Mouse (Mus musculus): ENCODE data around the gene Aggf1. TPM values are rescaled to one million over a fixed set of nuclear protein-coding genes. Genes with fewer than 3 reads are reported as not detected.

Gene Aggf1
- polyA plus RNA-seq, 2 experiments: 13.0 to 14.9 TPM

- peak overlapping the region; percentile 68 for H3K27ac ChIP-seq
- peaks cover 6% of the 10 kb centered on the region for H3K36me3 ChIP-seq (replicated peaks; ENCODE audit: control insufficient read depth, insufficient read depth, low read depth)
- no peaks in the 10 kb centered on the region for H3K27me3 ChIP-seq (ENCODE audit: control insufficient read depth, insufficient read depth, low read length)
- peak overlapping the region; percentile 95 for H3K9ac ChIP-seq (replicated peaks)
- H3K4me2 ChIP-seq (ENCODE audit: low read depth): peak overlapping the region; percentile 94
- DNase-seq (ENCODE audit: low read depth in 3 of 3, low spot score in 3 of 3): no peak
- peak overlapping the region; percentile 92 to 94 for H3K4me3 ChIP-seq (ENCODE audit: insufficient read depth in 1 of 2, low read depth in 2 of 2, low read length in 2 of 2)
- 28% methylated on average over 6 of the region's 6 CpGs for WGBS (ENCODE audit: insufficient replicate concordance)
- peaks cover 11 to 13% of the 10 kb centered on the region in 2 experiments for H3K4me1 ChIP-seq (replicated peaks; ENCODE audit: control insufficient read depth in 2 of 2, insufficient read depth in 2 of 2, low read length in 1 of 2)
- H3K9me3 ChIP-seq (ENCODE audit: control insufficient read depth, low read length): no peaks in the 10 kb centered on the region
- ATAC-seq (ENCODE audit: insufficient read depth): peak; percentile 17; the same call in 1 of the 2 replicates
- TF ChIP-seq CTCF (IDR thresholded peaks at IDR 0.05; ENCODE audit: low read depth) (no peak), EP300 (IDR thresholded peaks at IDR 0.05; ENCODE audit: low read depth) (no peak)
Measured at GRCm38 (mm10) chr13:95375554-95375914, 382 bp upstream of the Aggf1 start.

DNA sequence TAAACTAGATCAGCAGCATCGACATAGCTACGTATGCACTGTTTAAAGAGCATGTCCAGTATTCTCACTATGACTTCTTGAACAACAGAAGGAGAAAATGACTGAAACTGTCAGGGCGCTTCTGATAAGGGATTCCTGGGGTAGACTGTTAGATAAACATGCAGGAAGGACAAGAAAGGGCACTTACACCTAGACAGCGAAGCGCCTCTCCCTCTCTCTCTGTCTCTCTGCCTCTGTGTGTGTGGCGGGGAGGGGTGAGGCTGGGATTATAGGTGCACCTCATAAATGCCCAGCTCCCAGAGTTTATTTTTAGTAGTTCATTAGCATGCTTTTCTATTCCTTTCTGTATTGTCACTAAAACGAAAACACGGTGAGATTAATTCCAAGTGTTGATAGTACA, 8.8 kb downstream of the Aggf1 start:
- Histone ChIP-seq H3K27ac (no peak overlapping the region), H3K4me2 (ENCODE audit: low read depth) (peak overlapping the region; percentile 13), H3K4me3 (ENCODE audit: insufficient read depth in 1 of 2, low read depth in 2 of 2, low read length in 2 of 2) (no peak overlapping the region), H3K9ac (replicated peaks) (no peak overlapping the region), H3K4me1 (replicated peaks; ENCODE audit: control insufficient read depth in 2 of 2, insufficient read depth in 2 of 2, low read length in 1 of 2) (peaks cover 4 to 7% of the 10 kb centered on the region in 2 experiments; a peak in 3 of 4 replicates), H3K9me3 (ENCODE audit: control insufficient read depth, low read length) (no peaks in the 10 kb centered on the region), H3K36me3 (replicated peaks; ENCODE audit: control insufficient read depth, insufficient read depth, low read depth) (peaks cover 62% of the 10 kb centered on the region), H3K27me3 (ENCODE audit: control insufficient read depth, insufficient read depth, low read length) (no peaks in the 10 kb centered on the region)
- TF ChIP-seq CTCF (IDR thresholded peaks at IDR 0.05; ENCODE audit: low read depth) (no peak), EP300 (IDR thresholded peaks at IDR 0.05; ENCODE audit: low read depth) (peak; percentile 43; the same call in 1 of the 2 replicates)
- WGBS (ENCODE audit: insufficient replicate concordance): 37% methylated on average over 8 of the region's 8 CpGs
- peak; percentile 79 for ATAC-seq (ENCODE audit: insufficient read depth)
- DNase-seq (ENCODE audit: low read depth in 3 of 3, low spot score in 3 of 3): peak in 1 of 3 experiments; percentile 28

GRCm38 (mm10) chr13:95363440-95363839, 11.7 kb downstream of the Aggf1 start:
- 76% methylated on average over 4 of the region's 4 CpGs for WGBS (ENCODE audit: insufficient replicate concordance)
- H3K9me3 ChIP-seq (ENCODE audit: control insufficient read depth, low read length): no peaks in the 10 kb centered on the region
- DNase-seq (ENCODE audit: low read depth in 3 of 3, low spot score in 3 of 3) (no peak), ATAC-seq (ENCODE audit: insufficient read depth) (no peak)
- H3K4me3 ChIP-seq (ENCODE audit: insufficient read depth in 1 of 2, low read depth in 2 of 2, low read length in 2 of 2): no peak overlapping the region
- no peak overlapping the region for H3K4me2 ChIP-seq (ENCODE audit: low read depth)
- TF ChIP-seq EP300 (IDR thresholded peaks at IDR 0.05; ENCODE audit: low read depth) (no peak), CTCF (IDR thresholded peaks at IDR 0.05; ENCODE audit: low read depth) (no peak)
- no peak overlapping the region for H3K9ac ChIP-seq (replicated peaks)
- peaks cover 61% of the 10 kb centered on the region for H3K36me3 ChIP-seq (replicated peaks; ENCODE audit: control insufficient read depth, insufficient read depth, low read depth)
- no peak overlapping the region for H3K27ac ChIP-seq
- no peaks in the 10 kb centered on the region for H3K27me3 ChIP-seq (ENCODE audit: control insufficient read depth, insufficient read depth, low read length)
- peaks cover 4 to 7% of the 10 kb centered on the region in 2 experiments; a peak in 3 of 4 replicates for H3K4me1 ChIP-seq (replicated peaks; ENCODE audit: control insufficient read depth in 2 of 2, insufficient read depth in 2 of 2, low read length in 1 of 2)

DNA sequence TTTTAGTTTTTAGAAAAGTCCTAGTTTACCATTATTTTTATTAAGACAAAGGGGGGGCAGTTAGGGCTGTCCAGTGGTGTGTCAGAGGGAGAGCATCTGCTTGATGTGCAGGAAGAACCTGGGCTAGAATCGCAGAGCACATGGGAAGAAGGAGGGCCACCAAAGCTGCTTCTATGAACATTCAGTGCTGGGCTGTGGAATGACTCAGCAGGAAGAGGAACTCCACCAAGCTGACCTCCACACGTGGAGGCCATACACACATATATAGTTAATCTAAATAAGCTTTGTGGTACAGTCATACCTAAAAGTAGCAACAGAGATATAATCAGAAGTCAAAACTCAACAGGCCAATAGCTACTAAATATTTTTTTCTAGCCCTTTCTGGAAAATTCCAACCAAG, 16.9 kb downstream of the Aggf1 start:
- Histone ChIP-seq H3K4me3 (ENCODE audit: insufficient read depth in 1 of 2, low read depth in 2 of 2, low read length in 2 of 2) (no peak overlapping the region), H3K4me1 (replicated peaks; ENCODE audit: control insufficient read depth in 2 of 2, insufficient read depth in 2 of 2, low read length in 1 of 2) (no peaks in the 10 kb centered on the region), H3K9ac (replicated peaks) (no peak overlapping the region), H3K27me3 (ENCODE audit: control insufficient read depth, insufficient read depth, low read length) (no peaks in the 10 kb centered on the region), H3K4me2 (ENCODE audit: low read depth) (no peak overlapping the region), H3K36me3 (replicated peaks; ENCODE audit: control insufficient read depth, insufficient read depth, low read depth) (peaks cover 74% of the 10 kb centered on the region), H3K27ac (no peak overlapping the region), H3K9me3 (ENCODE audit: control insufficient read depth, low read length) (no peaks in the 10 kb centered on the region)
- DNase-seq (ENCODE audit: low read depth in 3 of 3, low spot score in 3 of 3) (no peak), ATAC-seq (ENCODE audit: insufficient read depth) (no peak)
- TF ChIP-seq CTCF (IDR thresholded peaks at IDR 0.05; ENCODE audit: low read depth) (no peak), EP300 (IDR thresholded peaks at IDR 0.05; ENCODE audit: low read depth) (no peak)
- 33% methylated on average over 2 of the region's 2 CpGs for WGBS (ENCODE audit: insufficient replicate concordance)

DNA sequence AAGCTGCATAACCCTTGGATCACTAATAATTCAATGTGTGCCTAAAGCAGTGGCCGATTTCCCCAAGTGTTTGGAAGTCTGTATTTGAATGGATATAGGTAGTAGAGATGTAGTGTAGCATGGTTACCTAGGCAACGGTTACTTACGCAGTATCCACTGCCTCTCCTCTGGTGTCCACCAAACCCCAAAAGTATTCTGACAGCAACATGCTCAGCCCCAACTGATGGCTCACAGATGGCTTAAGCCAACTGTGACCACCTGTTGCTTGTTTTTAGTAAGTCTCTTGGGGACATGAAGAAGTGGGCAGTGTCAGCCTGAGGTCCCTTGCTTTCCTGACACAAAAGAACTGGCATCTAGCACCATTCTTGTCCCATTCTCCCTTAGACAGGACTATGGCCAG, 26.7 kb downstream of the Aggf1 start:
- Histone ChIP-seq H3K9ac (replicated peaks) (no peak overlapping the region), H3K36me3 (replicated peaks; ENCODE audit: control insufficient read depth, insufficient read depth, low read depth) (peaks cover 29% of the 10 kb centered on the region), H3K4me1 (replicated peaks; ENCODE audit: control insufficient read depth in 2 of 2, insufficient read depth in 2 of 2, low read length in 1 of 2) (no peaks in the 10 kb centered on the region), H3K4me3 (ENCODE audit: insufficient read depth in 1 of 2, low read depth in 2 of 2, low read length in 2 of 2) (no peak overlapping the region), H3K4me2 (ENCODE audit: low read depth) (no peak overlapping the region), H3K27me3 (ENCODE audit: control insufficient read depth, insufficient read depth, low read length) (no peaks in the 10 kb centered on the region), H3K27ac (no peak overlapping the region), H3K9me3 (ENCODE audit: control insufficient read depth, low read length) (no peaks in the 10 kb centered on the region)
- TF ChIP-seq CTCF (IDR thresholded peaks at IDR 0.05; ENCODE audit: low read depth) (no peak), EP300 (IDR thresholded peaks at IDR 0.05; ENCODE audit: low read depth) (no peak)
- ATAC-seq (ENCODE audit: insufficient read depth) (no peak), DNase-seq (ENCODE audit: low read depth in 3 of 3, low spot score in 3 of 3) (no peak)
- WGBS (ENCODE audit: insufficient replicate concordance): 80% methylated on average over 3 of the region's 3 CpGs

Measured in liver, embryonic 14.5 days (tissue).